Mouse (Mus musculus): Measurements from ENCODE around the gene Styxl1. TPM values are rescaled to one million over a fixed set of nuclear protein-coding genes. Genes with fewer than 3 reads are reported as not detected.

Gene Styxl1
- polyA plus RNA-seq, 1 experiment from 2014 or later, result 0.29 TPM

- DNase-seq (ENCODE audit: low spot score), result no peak
- Histone ChIP-seq H3K9me3 (ENCODE audit: control insufficient read depth, low read length) (no peaks in the 10 kb centered on the region), H3K4me3 (ENCODE audit: low read depth, low read length) (no peak overlapping the region), H3K36me3 (ENCODE audit: control insufficient read depth, insufficient read depth, low read length) (peaks cover 6% of the 10 kb centered on the region; the same call in 1 of the 2 replicates), H3K4me1 (replicated peaks; ENCODE audit: control insufficient read depth, insufficient read depth, low read length) (peaks cover 2% of the 10 kb centered on the region), H3K27me3 (replicated peaks; ENCODE audit: control insufficient read depth, insufficient read depth, low read length) (no peaks in the 10 kb centered on the region), H3K9ac (ENCODE audit: low read depth, low read length) (no peak overlapping the region), H3K4me2 (no peak overlapping the region), H3K27ac (ENCODE audit: low read depth, low read length) (no peak overlapping the region)
- ATAC-seq (replicated peaks; ENCODE audit: low FRiP score), result no peak
- 86% methylated on average over 10 of the region's 10 CpGs for WGBS
These were observed 58.5 kb downstream of the Styxl1 start for GRCm38 (mm10) chr5:135719586-135720120.

GRCm38 (mm10) chr5:135715624-135716023 is 62.6 kb downstream of the Styxl1 start:
- no peak overlapping the region for H3K4me2 ChIP-seq
- no peak for ATAC-seq (replicated peaks; ENCODE audit: low FRiP score)
- peaks cover 6% of the 10 kb centered on the region; the same call in 1 of the 2 replicates for H3K36me3 ChIP-seq (ENCODE audit: control insufficient read depth, insufficient read depth, low read length)
- peaks cover 37% of the 10 kb centered on the region for H3K4me1 ChIP-seq (replicated peaks; ENCODE audit: control insufficient read depth, insufficient read depth, low read length)
- 57% methylated on average over 10 of the region's 10 CpGs for WGBS
- H3K4me3 ChIP-seq (ENCODE audit: low read depth, low read length), result no peak overlapping the region
- no peaks in the 10 kb centered on the region for H3K9me3 ChIP-seq (ENCODE audit: control insufficient read depth, low read length)
- H3K27me3 ChIP-seq (replicated peaks; ENCODE audit: control insufficient read depth, insufficient read depth, low read length), result no peaks in the 10 kb centered on the region
- H3K27ac ChIP-seq (ENCODE audit: low read depth, low read length), result no peak overlapping the region
- no peak overlapping the region for H3K9ac ChIP-seq (ENCODE audit: low read depth, low read length)
- no peak for DNase-seq (ENCODE audit: low spot score)

- peaks cover 11% of the 10 kb centered on the region for H3K36me3 ChIP-seq (ENCODE audit: control insufficient read depth, insufficient read depth, low read length)
- H3K4me1 ChIP-seq (replicated peaks; ENCODE audit: control insufficient read depth, insufficient read depth, low read length), result peaks cover 42% of the 10 kb centered on the region
- no peaks in the 10 kb centered on the region for H3K27me3 ChIP-seq (replicated peaks; ENCODE audit: control insufficient read depth, insufficient read depth, low read length)
- no peaks in the 10 kb centered on the region for H3K9me3 ChIP-seq (ENCODE audit: control insufficient read depth, low read length)
- ATAC-seq (replicated peaks; ENCODE audit: low FRiP score) (peak; percentile 81), DNase-seq (ENCODE audit: low spot score) (peak; percentile 72)
- H3K4me3 ChIP-seq (ENCODE audit: low read depth, low read length), result no peak overlapping the region
- peak overlapping the region; percentile 62 for H3K27ac ChIP-seq (ENCODE audit: low read depth, low read length)
- H3K4me2 ChIP-seq, result peak overlapping the region; percentile 48
- H3K9ac ChIP-seq (ENCODE audit: low read depth, low read length), result no peak overlapping the region
- WGBS, result 38% methylated on average over 16 of the region's 16 CpGs
These were observed 64.6 kb downstream of the Styxl1 start for GRCm38 (mm10) chr5:135713441-135714218.

- Histone ChIP-seq H3K36me3 (ENCODE audit: control insufficient read depth, insufficient read depth, low read length) (peaks cover 11% of the 10 kb centered on the region), H3K27ac (ENCODE audit: low read depth, low read length) (peak overlapping the region; percentile 62; the same call in 1 of the 2 replicates), H3K9ac (ENCODE audit: low read depth, low read length) (no peak overlapping the region), H3K4me1 (replicated peaks; ENCODE audit: control insufficient read depth, insufficient read depth, low read length) (peaks cover 46% of the 10 kb centered on the region), H3K4me2 (peak overlapping the region; percentile 32; the same call in 1 of the 2 replicates), H3K9me3 (ENCODE audit: control insufficient read depth, low read length) (no peaks in the 10 kb centered on the region), H3K4me3 (ENCODE audit: low read depth, low read length) (no peak overlapping the region), H3K27me3 (replicated peaks; ENCODE audit: control insufficient read depth, insufficient read depth, low read length) (no peaks in the 10 kb centered on the region)
- no peak for DNase-seq (ENCODE audit: low spot score)
- WGBS, result 37% methylated on average over 4 of the region's 4 CpGs
- ATAC-seq (replicated peaks; ENCODE audit: low FRiP score), result 0 out of 2 replicates have a peak, but pooled peaks have one; percentile 2
These were observed 65.4 kb downstream of the Styxl1 start for GRCm38 (mm10) chr5:135712803-135713202.

GRCm38 (mm10) chr5:135711582-135712355 is 66.4 kb downstream of the Styxl1 start:
- Histone ChIP-seq H3K36me3 (ENCODE audit: control insufficient read depth, insufficient read depth, low read length) (peaks cover 14% of the 10 kb centered on the region), H3K9me3 (ENCODE audit: control insufficient read depth, low read length) (no peaks in the 10 kb centered on the region), H3K4me2 (no peak overlapping the region), H3K9ac (ENCODE audit: low read depth, low read length) (no peak overlapping the region), H3K27ac (ENCODE audit: low read depth, low read length) (no peak overlapping the region), H3K4me3 (ENCODE audit: low read depth, low read length) (no peak overlapping the region), H3K4me1 (replicated peaks; ENCODE audit: control insufficient read depth, insufficient read depth, low read length) (peaks cover 49% of the 10 kb centered on the region), H3K27me3 (replicated peaks; ENCODE audit: control insufficient read depth, insufficient read depth, low read length) (no peaks in the 10 kb centered on the region)
- ATAC-seq (replicated peaks; ENCODE audit: low FRiP score), result no peak
- 71% methylated on average over 13 of the region's 13 CpGs for WGBS
- DNase-seq (ENCODE audit: low spot score), result no peak

DNA sequence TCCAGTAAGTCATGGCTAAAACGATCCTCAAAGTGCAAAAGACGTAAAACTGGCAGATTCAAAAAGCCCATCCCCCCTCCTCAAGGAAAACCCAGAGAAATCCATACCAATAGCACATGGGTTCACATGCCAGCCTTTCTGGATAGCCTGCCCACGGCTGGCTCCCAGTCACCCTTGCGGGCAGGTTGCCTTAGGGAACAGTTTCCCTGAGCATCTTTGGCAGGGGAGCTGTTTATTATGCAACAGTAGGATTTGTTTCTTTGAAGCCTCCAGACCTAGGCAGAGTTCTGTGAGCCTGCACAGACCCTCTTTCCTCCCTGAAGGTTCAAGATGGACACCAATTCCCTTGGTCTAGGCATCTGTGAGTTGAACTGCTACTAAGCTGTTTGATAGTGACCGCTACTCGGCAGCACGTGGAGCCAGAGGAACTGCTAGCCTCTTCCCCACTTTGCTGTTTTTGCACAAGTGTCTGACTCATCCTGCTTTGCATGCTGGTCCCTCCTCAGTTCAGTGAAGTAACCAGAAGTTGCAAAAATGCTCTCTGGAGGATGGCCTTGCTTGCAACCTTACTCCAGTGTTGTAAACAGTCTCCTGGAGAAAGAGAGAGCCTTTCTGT is 67.5 kb downstream of the Styxl1 start:
- no peak overlapping the region for H3K9ac ChIP-seq (ENCODE audit: low read depth, low read length)
- peaks cover 49% of the 10 kb centered on the region for H3K4me1 ChIP-seq (replicated peaks; ENCODE audit: control insufficient read depth, insufficient read depth, low read length)
- no peak overlapping the region for H3K4me2 ChIP-seq
- no peak overlapping the region for H3K4me3 ChIP-seq (ENCODE audit: low read depth, low read length)
- no peaks in the 10 kb centered on the region for H3K27me3 ChIP-seq (replicated peaks; ENCODE audit: control insufficient read depth, insufficient read depth, low read length)
- H3K27ac ChIP-seq (ENCODE audit: low read depth, low read length), result no peak overlapping the region
- no peaks in the 10 kb centered on the region for H3K9me3 ChIP-seq (ENCODE audit: control insufficient read depth, low read length)
- WGBS, result 68% methylated on average over 7 of the region's 7 CpGs
- DNase-seq (ENCODE audit: low spot score) (no peak), ATAC-seq (replicated peaks; ENCODE audit: low FRiP score) (no peak)
- H3K36me3 ChIP-seq (ENCODE audit: control insufficient read depth, insufficient read depth, low read length), result peaks cover 15% of the 10 kb centered on the region

GRCm38 (mm10) chr5:135709716-135710115 is 68.5 kb downstream of the Styxl1 start:
- ATAC-seq (replicated peaks; ENCODE audit: low FRiP score), result no peak
- WGBS, result 88% methylated on average over 5 of the region's 5 CpGs
- Histone ChIP-seq H3K4me2 (no peak overlapping the region), H3K36me3 (ENCODE audit: control insufficient read depth, insufficient read depth, low read length) (peaks cover 15% of the 10 kb centered on the region), H3K9ac (ENCODE audit: low read depth, low read length) (no peak overlapping the region), H3K4me3 (ENCODE audit: low read depth, low read length) (no peak overlapping the region), H3K27ac (ENCODE audit: low read depth, low read length) (no peak overlapping the region), H3K9me3 (ENCODE audit: control insufficient read depth, low read length) (no peaks in the 10 kb centered on the region), H3K4me1 (replicated peaks; ENCODE audit: control insufficient read depth, insufficient read depth, low read length) (peaks cover 49% of the 10 kb centered on the region), H3K27me3 (replicated peaks; ENCODE audit: control insufficient read depth, insufficient read depth, low read length) (no peaks in the 10 kb centered on the region)
- no peak for DNase-seq (ENCODE audit: low spot score)

- Histone ChIP-seq H3K27ac (ENCODE audit: low read depth, low read length) (no peak overlapping the region), H3K4me2 (no peak overlapping the region), H3K9me3 (ENCODE audit: control insufficient read depth, low read length) (no peaks in the 10 kb centered on the region), H3K27me3 (replicated peaks; ENCODE audit: control insufficient read depth, insufficient read depth, low read length) (no peaks in the 10 kb centered on the region), H3K4me3 (ENCODE audit: low read depth, low read length) (no peak overlapping the region), H3K4me1 (replicated peaks; ENCODE audit: control insufficient read depth, insufficient read depth, low read length) (peaks cover 33% of the 10 kb centered on the region), H3K9ac (ENCODE audit: low read depth, low read length) (no peak overlapping the region), H3K36me3 (ENCODE audit: control insufficient read depth, insufficient read depth, low read length) (peaks cover 15% of the 10 kb centered on the region)
- ATAC-seq (replicated peaks; ENCODE audit: low FRiP score) (no peak), DNase-seq (ENCODE audit: low spot score) (no peak)
- 24% methylated on average over 1 of the region's 1 CpGs for WGBS
These were observed 70.3 kb downstream of the Styxl1 start for GRCm38 (mm10) chr5:135707855-135708254.
